Mouse (Mus musculus): ENCODE measurements around the gene Kif13a.

The Kif13a gene

DNA sequence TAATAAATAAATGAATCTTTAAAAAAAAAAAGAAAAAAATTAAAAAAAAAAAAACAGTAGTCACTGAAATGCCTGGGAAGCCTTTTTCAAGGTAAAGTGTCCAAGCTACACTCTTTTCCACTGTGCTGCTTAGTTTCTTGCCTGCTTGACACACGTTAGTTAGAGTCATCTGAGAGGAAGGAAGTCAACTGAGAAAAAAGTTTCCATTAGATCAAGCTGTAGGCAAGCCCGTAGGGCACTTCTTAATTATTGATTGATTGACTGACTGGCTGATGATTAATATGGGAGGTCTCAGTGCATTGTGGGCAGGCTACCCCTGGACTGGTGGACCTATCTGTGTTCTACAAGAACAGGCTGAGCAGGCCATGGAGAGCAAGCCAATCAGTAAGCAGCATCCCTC is 9.9 kb downstream of the Kif13a start:
- no peak for DNase-seq

DNA sequence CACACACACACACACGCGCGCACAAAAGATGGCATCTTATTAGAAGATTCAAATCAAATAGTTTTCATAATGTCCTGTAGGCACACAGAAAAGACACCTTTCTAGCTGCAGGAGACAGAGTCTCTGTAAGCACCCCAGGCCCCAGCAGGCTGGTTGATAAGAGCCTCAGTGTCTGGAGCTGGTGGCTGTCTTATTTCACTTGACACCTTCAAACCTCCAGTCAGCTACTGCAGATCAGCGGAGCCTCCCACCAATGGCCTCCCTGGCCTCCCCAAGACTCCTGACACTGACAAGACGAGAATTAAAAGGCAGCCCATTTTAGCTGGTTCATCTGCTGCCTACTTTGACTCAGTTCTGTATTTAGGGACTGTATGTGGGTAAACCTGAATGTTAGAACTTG is 11.2 kb downstream of the Kif13a start:
- no peak for DNase-seq

DNA sequence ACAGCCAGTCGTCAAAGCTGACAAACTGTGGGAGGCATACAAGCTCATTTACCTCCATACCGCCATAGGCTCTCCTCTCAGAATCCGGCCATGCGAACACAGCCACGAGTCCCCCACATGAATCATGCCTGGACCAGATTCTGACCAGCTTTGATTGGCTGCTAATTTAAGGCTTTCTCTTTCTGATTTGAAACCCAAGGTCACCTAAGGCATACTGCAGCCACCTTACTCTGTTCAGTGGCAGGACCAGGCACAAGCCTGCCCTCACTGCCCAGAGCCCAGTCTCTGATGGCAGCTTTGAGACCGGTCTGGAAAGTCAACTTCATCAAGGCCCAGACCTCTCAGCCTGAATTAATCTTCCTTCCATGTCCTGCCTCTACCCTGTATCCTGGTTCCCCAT is 17.7 kb downstream of the Kif13a start:
- no peak for DNase-seq

DNA sequence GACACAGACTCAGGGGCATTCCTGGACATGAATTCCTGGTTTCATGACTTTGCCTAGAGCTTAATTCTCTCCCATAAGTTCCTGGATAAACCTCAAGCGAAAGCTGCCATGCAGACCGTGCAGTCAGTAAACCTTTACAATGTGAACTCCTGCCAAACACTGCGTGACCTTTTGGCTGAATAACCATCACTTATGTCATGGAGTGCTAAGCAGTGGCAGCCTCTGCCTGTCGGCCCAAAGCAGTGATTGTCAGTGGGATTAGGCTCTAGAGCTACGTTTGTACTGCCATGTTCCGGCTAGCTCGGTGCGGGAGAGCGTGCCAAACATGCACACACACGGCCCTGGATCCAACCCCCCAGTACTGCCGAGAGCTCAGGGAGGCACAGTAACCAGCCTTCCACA is 18.6 kb downstream of the Kif13a start:
- no peak for DNase-seq

DNA sequence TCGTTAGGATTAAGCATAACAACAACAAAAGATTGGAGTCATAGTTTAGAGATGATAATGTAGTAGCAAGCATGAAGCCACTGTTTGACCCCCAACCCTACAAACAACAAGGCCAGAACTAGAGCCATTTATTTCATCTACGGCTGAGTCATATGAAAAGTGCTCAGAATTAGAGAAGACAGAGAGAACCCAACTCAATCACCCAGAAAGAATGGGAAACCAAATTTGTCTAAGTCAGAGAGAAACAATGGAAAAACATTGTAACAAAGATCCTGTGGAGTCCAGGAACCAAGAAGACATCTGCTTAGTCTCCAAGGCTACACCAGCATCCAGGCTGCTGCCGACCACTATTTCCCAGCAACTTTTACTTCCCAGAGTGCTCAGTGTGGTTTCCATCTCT is 19.7 kb downstream of the Kif13a start:
- DNase-seq: no peak

DNA sequence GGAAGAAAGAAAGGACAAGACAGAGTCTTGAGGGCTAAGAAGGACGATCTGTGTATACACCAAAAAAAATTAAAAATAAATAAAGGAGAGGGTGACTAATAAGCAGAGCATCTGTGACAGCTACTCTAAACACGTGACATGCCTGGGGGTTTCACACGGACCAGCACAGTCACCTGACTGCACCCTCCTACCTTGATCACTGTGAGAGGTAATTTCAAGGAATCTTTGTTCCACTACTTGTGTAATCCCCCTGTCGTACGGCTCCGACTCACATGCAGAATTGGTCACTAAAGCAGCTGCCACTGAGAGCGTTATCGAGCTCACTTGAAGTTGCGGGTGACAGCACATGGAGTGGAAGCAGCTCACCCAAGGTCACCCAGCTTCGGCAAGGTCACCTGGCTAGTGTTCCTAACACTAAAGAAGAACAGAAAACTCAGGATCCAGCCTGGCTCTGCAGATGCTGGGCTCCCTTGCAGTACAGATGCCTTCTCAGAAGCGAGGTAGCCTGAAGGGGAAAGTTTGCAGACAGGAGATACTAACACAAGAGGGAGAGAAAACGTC is 20.6 kb downstream of the Kif13a start:
- DNase-seq: no peak

DNA sequence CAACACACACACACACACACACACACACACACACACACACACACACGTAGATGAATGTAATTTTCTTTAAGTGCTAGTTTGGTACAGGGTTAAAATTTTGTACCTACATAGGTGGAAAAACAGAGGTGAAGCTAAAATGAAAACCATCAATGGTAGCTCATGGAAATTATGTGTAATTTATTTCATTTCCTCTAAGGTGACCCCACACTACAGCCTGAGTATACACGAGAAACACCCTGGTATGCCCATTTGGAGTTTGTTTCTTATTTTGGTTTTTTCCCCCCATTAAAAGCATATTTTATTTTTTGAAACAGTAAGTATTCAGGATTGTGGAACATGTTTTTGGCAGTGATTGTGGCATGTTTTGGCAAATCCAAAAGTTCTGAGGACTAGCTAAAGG is 21.3 kb downstream of the Kif13a start:
- DNase-seq: no peak

DNA sequence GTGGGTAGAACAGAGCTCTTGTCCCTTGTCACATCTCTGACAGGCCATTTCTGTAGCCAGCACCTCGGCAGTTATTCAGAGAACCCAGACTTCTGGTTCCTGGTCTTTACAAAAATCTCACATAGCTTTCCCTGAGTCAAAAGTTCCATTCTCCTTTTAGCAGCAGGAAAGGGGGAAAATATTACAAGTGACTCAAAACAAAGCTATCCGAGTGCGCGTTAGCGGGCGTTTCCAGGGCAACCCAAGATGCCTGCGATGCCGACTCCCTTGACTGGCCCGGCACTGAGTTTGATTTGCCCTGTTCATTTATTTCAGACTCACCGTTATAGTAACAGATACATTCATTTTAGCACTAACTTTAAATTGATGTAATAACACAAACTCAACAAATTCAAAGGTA is 21.8 kb downstream of the Kif13a start:
- no peak for DNase-seq

DNA sequence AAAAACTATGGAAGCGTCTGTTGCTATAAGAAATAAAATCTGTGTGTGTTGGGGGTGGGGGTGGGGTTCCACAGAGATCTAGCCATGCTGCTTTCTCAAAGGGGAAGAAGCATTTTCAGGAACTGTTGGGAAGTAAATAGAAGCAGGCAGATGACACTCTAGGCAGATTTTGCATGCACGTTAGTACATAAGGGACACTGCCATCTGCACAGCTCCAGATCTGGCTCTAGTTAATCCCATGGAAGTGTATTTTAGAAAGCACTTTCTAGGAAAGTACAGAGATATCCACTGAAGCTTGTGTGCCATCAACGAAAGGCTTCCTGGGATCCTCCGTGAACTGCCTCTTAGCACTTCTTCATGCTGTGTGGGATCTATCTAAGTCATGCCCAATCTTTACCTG is 22.6 kb downstream of the Kif13a start:
- DNase-seq: no peak

DNA sequence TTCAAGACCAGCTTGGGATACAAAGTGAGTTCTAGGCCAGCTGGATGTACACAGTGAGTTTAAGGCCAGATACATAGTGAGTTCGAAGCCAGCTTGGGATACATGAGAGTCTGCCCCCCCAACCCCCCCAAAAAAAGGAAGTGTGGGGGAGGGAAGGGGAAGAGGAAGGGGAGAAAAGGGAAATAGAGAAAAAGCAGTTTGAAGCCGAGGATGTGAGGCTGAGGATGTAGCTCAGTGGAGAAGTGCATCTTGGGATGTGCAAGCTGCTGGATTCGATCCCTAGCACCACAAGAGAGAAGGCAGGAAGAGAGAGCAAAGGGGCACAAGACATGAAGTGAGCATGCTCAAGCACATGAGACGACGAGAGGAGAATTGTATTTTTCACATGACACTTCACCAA is 23.7 kb downstream of the Kif13a start:
- DNase-seq: no peak

DNA sequence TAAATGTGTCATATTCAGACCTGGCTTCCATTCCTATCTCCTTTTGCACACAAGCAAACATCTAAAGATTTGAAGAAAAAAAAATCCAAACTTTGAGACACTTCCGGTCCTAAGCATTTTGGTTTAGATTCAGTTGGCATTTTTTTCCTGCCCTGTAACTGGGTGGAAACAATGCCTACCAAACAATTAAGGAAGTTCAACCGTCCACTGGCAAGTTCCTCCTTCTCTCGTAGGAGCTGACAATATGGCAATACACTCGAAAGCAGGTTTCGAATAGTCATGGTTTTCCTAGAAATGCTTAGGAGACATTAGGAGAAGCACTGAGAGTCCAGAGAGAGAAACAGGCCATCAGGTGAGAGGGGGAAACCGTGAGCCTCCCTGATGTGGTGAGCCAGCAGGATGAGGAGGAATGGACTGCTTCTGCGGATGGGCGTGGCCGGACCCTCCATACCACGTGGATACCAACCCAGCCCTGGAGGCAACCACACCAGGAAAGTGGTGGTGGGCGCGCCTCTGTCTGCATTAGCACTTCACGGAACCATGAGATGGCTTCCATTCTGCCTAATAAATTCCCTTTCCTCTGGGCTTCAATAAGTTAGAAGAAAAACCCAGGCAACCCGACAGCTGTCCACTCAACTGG is 24.6 kb downstream of the Kif13a start:
- no peak for DNase-seq

DNA sequence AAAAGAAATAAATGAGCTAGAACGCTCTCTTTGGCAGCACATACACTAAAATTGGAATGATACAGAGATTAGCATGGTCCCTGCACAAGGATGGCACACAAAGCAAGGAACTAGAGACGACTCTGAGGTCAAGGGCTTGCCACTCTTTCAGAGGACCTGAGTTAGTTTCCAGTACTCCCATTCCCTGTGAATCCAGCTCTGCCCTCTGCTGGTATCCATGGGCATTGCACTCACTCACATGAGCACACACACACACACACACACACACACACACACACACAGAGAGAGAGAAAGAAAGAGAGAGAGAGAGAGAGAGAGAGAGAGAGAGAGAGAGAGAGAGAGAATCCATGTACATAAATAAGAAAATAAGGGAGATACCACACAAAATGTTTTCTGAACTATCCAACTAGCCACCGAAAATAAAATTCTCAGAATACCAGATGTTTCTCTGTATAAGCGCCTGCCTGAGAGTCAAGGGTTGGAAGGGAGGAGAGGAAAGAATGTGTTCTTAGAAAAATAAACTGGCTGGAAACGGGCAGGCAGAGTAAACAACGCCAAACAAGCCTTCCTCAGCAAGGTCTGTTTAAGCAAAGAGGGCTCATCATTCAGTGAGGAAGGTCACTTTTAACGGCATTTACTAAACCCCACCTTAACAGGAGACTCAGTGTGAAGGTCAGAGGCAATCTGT is 27.0 kb downstream of the Kif13a start:
- DNase-seq: no peak

DNA sequence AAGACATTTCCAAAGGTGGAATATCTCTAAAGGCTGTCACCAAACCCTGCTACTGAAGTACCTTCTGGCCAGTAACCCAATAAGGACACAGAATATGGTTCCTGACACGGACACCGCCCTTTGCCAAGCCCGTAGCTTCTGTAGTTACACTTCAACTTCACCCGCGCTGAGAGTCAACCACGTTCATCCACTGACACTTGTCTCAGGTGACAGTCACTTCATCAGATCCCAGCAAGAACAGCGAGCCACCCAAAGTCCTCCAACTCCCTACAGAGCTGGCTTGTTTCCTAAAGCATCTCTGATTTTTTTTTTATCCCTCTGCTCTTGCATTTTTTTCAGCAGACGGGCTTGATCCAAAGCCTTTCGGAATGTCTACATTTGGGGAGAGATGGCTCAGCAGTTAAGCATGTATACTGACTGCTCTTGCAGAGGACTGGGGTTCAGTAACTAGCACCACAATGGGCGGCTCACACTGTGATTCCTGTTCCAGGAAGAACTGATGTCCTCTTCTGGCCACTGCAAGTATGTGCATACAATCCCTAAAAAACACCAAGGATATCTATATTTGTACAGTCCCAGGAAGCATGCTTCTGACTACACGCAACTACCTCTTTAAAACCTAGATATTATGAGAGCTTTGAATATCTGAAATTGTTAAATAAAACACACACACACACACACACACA is 28.7 kb downstream of the Kif13a start:
- no peak for DNase-seq

DNA sequence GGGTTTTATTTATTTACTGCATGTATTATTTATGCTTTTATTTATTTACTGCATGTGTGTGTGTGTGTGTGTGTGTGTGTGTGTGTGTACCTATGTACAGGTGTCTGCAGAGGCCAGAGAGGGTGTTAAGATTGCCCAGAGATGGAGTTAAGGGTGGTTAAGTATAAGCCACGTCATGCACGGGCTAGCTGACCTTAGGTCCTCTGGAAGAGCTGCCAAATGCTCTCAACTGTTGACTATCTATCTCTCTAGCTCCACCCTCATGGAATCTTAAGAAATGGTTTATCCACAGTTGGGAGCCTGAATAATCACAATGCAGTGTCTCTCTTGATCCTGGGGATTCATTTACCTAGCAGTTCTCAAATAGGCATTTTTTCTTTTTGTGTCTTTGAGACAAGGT is 30.8 kb downstream of the Kif13a start:
- DNase-seq: no peak

DNA sequence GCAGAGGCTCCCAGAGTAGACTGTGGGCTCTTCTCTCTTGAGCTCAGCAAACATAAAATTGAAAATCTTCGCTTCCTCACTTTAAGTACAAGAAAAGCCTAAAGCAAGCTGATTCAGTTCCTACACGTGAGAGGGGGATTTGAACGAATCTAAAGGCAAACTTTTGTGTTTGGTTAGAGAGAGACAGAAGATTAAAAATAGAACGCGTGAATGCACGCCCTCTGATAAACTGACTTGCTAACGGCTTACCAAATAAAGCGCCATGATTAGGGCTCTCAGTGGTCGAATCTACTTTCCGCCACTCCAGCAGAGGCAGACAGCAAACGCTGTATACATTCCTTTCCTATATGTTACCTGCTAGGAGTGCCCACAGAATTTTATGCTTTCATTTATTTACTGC is 31.3 kb downstream of the Kif13a start:
- DNase-seq: no peak

DNA sequence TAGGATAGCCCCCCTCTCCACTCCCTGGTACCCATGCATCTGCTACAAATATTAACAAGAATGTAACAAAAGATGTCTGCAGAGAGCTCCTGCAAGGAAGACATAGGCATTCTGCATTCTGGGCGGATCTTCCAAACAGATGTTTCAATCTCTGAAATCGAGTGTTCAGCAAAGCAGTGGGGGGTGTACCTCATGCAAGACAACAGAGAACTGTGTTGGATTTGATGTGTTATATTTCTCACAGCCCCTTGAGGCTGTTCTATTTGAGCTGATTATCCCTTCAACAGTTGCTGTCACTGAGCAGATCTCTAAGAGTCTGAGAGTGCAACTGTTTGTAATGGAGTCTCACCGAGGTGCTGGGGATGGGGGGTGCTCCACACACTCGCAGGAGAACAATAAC is 37.3 kb downstream of the Kif13a start:
- DNase-seq: no peak

DNA sequence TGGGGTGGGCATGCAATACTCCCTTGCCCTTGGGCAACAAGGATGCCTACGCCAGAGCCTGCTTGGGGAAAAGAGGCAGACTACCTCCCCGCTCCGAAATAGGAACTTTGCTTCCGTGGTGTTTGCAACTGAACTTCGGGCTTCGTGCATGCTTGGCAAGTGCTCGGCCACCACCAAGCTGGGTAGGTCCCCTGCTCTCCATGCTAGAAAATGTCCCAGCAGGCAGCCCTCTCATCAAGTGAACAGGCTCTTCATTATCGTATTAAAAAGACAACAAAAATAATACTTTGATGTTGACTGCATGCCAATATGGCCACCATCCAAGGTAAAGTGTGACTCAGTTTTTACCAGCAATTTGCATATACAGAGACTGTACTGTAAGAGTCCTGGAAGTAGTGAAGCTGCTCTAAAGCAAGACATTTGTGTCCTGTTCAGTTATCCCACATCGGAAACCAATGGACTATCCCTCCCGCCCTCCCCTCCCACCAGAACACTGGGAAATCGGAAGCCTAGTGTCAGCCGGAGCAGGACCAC is 41.5 kb downstream of the Kif13a start:
- no peak for DNase-seq

DNA sequence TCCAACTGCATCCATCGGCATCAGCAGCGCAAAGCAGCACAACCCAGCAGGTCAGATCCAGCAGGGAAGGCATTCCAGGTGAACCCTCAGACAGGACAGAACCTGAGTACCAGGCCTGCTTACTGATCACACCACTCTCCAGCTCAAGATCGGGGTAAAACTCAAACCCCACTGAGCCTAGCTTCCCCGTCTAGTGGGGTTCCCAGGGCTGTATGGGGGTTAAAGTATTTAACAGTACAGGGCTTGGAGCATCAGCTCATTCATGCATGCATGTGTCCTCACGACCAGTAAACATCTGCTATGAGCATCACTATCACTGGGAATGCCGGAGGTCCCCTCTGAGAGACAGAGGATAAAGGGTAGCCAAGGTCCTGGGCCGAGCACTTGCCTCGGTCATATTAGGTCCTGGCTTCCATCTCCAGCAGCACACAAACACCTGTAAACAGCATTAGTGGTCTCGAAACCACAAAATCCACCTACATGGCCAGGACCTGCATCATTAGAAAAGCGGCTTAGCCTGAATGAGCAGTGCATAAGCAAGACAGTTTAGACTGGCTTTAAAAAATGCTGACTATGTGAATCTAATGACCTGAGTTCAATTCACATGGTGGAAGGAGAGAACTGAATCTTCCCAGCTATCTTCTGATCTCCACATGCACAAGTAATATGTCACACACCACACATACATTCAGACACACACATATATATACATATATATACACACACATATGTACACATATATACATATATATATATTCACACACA is 43.0 kb downstream of the Kif13a start:
- DNase-seq: no peak

DNA sequence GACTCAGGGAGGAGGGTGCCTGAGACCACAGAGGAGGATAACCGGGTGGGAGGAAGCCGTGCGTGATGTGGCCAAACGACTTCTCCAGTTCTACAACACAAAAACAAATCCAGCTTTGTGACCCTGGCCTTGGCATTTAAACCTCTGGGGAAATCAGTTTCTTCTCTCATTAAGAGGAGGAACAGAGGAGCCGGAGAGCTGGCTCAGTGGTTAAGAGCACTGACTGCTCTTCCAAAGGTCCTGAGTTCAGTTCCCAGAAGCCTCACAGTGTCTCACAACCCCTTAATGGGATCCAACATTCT is 44.0 kb downstream of the Kif13a start:
- DNase-seq: no peak

DNA sequence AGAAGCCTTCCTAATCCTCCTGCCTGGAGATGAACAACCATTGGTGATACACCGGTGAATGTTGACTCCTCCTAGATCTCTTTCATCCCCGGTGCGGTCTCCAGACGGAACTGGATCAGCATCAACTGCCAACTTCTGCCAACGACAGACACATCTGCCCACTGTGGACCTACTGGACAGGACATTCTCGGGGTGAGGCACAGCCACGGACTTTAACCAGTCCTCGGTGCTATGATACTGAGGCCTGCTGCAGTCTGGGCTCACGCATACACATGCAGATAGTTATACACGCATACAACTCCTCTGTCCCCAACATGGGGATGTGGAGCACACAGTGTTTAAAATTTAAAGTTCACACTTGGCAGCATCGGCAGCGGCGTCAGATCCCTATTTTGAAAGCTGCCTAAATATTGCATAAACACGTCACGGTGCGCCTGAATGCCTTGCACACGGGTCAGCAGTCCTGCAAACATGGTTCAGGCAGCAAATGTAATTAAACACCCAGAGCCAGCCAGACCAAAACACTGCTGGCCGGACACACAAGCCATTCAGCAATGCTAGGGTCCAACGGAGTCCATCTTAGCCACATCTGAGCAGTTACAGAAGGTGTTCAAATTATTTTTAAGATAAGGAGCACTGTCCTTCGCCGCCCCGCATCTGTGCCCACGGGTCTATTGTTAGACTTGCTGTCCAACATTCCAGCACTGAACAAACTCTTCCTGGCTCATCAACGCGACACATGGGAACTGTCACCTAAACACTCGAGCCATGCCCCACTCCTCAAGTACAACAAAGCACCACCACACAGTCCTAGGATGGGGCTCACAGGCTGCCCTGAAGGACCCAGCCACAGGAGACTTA is 44.5 kb downstream of the Kif13a start:
- DNase-seq: peak; percentile 24

DNA sequence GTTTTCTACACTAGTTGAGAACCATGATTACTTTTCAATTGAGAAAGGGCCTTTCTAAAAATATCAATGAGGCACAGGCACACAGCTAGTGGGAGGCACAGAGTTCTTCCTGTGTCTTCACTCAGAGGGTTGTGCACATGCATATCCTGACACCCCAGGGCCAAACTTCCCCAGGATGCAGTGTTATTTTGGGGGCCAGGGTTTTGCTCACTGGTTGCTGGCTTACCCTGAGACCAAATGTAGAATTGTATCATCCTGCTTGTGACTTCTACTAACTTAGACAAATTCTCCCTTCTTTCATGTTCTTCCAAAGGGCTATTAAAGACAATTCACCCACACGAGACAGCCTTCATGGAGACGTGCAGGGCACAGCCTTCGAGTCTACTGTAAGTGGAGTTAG is 45.7 kb downstream of the Kif13a start:
- DNase-seq: no peak

DNA sequence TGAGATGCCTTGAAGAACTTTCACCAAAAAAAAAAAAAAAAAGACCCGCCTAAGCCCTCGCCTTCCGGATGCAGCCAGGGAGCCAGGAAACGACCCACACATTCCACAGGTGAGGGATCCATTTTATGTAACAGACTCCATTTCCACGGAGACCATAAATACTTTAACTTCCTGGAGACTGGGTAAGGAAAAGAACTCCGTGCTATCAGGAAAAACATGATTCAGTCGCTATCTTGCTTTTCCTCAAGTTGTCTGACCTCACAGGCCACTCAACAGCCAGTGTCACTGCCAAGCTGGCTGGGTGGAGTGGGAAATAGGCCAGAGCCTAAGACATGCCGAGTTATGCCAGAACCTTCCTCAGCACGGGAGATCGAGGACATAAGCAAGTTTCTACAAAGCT is 46.3 kb downstream of the Kif13a start:
- DNase-seq: peak; percentile 48

All from kidney, adult 18-20 months (tissue).